ENCODE assay signal across 8 mouse cellular contexts in the genomic region with DNA sequence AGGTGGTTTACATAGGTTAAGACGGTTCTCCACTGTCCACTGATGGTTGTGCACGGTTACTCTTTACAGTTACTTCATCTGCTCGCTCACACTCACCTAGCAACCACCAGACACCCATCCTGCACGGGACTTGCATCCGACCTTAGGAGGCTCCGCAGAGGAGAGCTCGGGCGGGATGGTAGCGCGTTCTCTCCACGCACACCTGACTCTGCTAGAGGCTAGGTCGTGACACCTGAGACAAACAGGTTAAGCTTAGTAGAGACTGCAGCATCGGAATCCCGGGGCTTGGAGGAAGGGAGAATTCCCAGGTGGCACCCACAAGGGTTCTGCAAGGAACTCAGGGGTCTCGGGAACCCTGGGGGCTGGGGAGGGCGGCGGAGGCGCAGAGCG. TPM values are rescaled to one million over a fixed set of nuclear protein-coding genes. Genes with fewer than 3 reads are reported as not detected.
A peak's percentile ranks its signal among the peaks of the same experiment; 100 is the strongest.
DNase-seq lines count a peak whose midpoint lies in the region; ATAC-seq and TF ChIP-seq lines count a peak whose summit lies in the region.

A gene (plus strand): TSS at position 223 of the 390 bp plus-strand sequence.

- H3K9ac ChIP-seq in limb, embryonic 11.5 days (ENCODE audit: low read length), result peak within 1 kb of the TSS; percentile 99

- H3ac ChIP-seq in myocyte (ENCODE audit: control insufficient read depth, insufficient read length), result peak within 1 kb of the TSS; percentile 80

- peak within 1 kb of the TSS; percentile 80 for H3K27ac ChIP-seq in limb, embryonic 11.5 days (replicated peaks; ENCODE audit: low read depth, low read length)

- peaks cover 33% of the 10 kb centered on the region for H3K36me3 ChIP-seq in G1E (replicated peaks)
- peaks cover 33% of the 10 kb centered on the region for H3K36me3 ChIP-seq in erythroblast, embryonic 14.5 days (ENCODE audit: control insufficient read depth)
- H3K36me3 ChIP-seq in limb, embryonic 11.5 days (ENCODE audit: control insufficient read depth, insufficient read depth, low read length), result peaks cover 13% of the 10 kb centered on the region
- peaks cover 9% of the 10 kb centered on the region for H3K36me3 ChIP-seq in myocyte (ENCODE audit: control insufficient read depth, insufficient read depth)

- no peak for TF ChIP-seq CTCF in G1E (IDR thresholded peaks at IDR 0.05; ENCODE audit: low read depth, low read length)

- peaks cover 13% of the 10 kb centered on the region; the same call in 1 of the 2 replicates for H3K27me3 ChIP-seq in G1E (ENCODE audit: insufficient read depth, low read length)
- H3K27me3 ChIP-seq in erythroblast, embryonic 14.5 days (ENCODE audit: control insufficient read depth), result no peaks in the 10 kb centered on the region
- H3K27me3 ChIP-seq in limb, embryonic 11.5 days (ENCODE audit: control insufficient read depth, insufficient read depth, low read length), result no peaks in the 10 kb centered on the region
- H3K27me3 ChIP-seq in myocyte (ENCODE audit: control insufficient read depth, insufficient read depth, insufficient read length), result peaks cover 5% of the 10 kb centered on the region

- no peak for TF ChIP-seq POLR2A in myocyte (IDR thresholded peaks at IDR 0.05; ENCODE audit: insufficient read length, low read depth)

- H3K4me3 ChIP-seq in G1E (ENCODE audit: low read depth, low read length) (peak within 1 kb of the TSS; percentile 82), myocyte (peak within 1 kb of the TSS; percentile 73)
- peak within 1 kb of the TSS; percentile 95 for H3K4me3 ChIP-seq in erythroblast, embryonic 14.5 days (replicated peaks)
- H3K4me3 ChIP-seq in limb, embryonic 11.5 days (ENCODE audit: low read depth, low read length), result peak within 1 kb of the TSS; percentile 84

- H3K4me2 ChIP-seq in limb, embryonic 11.5 days (ENCODE audit: low read depth, severe bottlenecking), result peak within 1 kb of the TSS; percentile 77
- peak within 1 kb of the TSS; percentile 79 for H3K4me2 ChIP-seq in myocyte (ENCODE audit: low read depth)

- DNase-seq in frontal cortex, postnatal 25 days (ENCODE audit: low spot score in 2 of 2), result no peak
- no peak for DNase-seq in G1E (ENCODE audit: low spot score)
- DNase-seq in heart, postnatal 14 days, result no peak
- DNase-seq in limb, embryonic 11.5 days (ENCODE audit: low spot score), result no peak
- no peak for DNase-seq in kidney, postnatal 14 days

- peaks cover 12% of the 10 kb centered on the region for H3K79me2 ChIP-seq in myocyte (ENCODE audit: control insufficient read depth, insufficient read depth)

- no peaks in the 10 kb centered on the region for H3K9me3 ChIP-seq in G1E (replicated peaks)
- H3K9me3 ChIP-seq in erythroblast, embryonic 14.5 days (ENCODE audit: control insufficient read depth, low read length), result no peaks in the 10 kb centered on the region
- H3K9me3 ChIP-seq in limb, embryonic 11.5 days (ENCODE audit: control insufficient read depth, low read length), result no peaks in the 10 kb centered on the region

- peak; percentile 4; the same call in 1 of the 2 replicates for ATAC-seq in frontal cortex, adult (ENCODE audit: low TSS enrichment)
- no peak for ATAC-seq in G1E (ENCODE audit: extremely low read depth, insufficient number of reproducible peaks, low FRiP score, poor library complexity, severe bottlenecking)
- peak; percentile 22; the same call in 1 of the 2 replicates for ATAC-seq in limb, embryonic 11.5 days (ENCODE audit: insufficient number of reproducible peaks, low FRiP score, low TSS enrichment, low read depth)

- 2% methylated on average over 19 of the region's 19 CpGs for WGBS in limb, embryonic 11.5 days

- peaks cover 29% of the 10 kb centered on the region for H3K4me1 ChIP-seq in G1E (ENCODE audit: insufficient read depth, low read depth, low read length)
- peaks cover 35% of the 10 kb centered on the region for H3K4me1 ChIP-seq in erythroblast, embryonic 14.5 days (ENCODE audit: control insufficient read depth)
- H3K4me1 ChIP-seq in limb, embryonic 11.5 days (ENCODE audit: control insufficient read depth, insufficient read depth, low read length), result no peaks in the 10 kb centered on the region

- intact Hi-C loops in heart, postnatal 14 days (cut with DNase I), result loop anchor here (5.0 to 10.0 kb wide), 3 partner anchors 365 to 883 kb away; a partner anchor contains a TSS

TF ChIP-seq in myocyte, 11 proteins besides CTCF, POLR2A, EP300 and RAD21:
- TF ChIP-seq CEBPB (IDR thresholded peaks at IDR 0.05; ENCODE audit: insufficient read depth, poor library complexity, severe bottlenecking) (no peak), REST (IDR thresholded peaks at IDR 0.05; ENCODE audit: insufficient read depth, insufficient read length) (no peak), MYOG (IDR thresholded peaks at IDR 0.05; ENCODE audit: control insufficient read depth in 1 of 3, insufficient read depth in 1 of 3, insufficient read length in 2 of 3, low read depth in 2 of 3) (no peak), E2F4 (IDR thresholded peaks at IDR 0.05; ENCODE audit: insufficient read depth) (no peak), MAX (IDR thresholded peaks at IDR 0.05; ENCODE audit: low read depth) (no peak), TCF3 (IDR thresholded peaks at IDR 0.05; ENCODE audit: insufficient read length, low read depth) (no peak), MYOD1 (IDR thresholded peaks at IDR 0.05; ENCODE audit: control insufficient read depth in 1 of 3, insufficient read length in 2 of 3, low read depth in 2 of 3) (no peak), SRF (IDR thresholded peaks at IDR 0.05; ENCODE audit: control insufficient read depth, insufficient read length, low read depth) (no peak), POLR2AphosphoS2 (IDR thresholded peaks at IDR 0.05; ENCODE audit: insufficient read length, low read depth) (no peak)

RNA-seq across cellular contexts. Expression of the gene that starts here (rescaled TPM):
- total RNA-seq in G1E (2014; fragmentation: Nextera tagmentation), result 24.2 and 32.6 TPM in 2 replicates
- total RNA-seq in G1E (2017), result 139 and 140 TPM in 2 replicates
- polyA plus RNA-seq in G1E (2012), result 124 and 133 TPM in 2 replicates
- 11.5 and 12.3 TPM in 2 replicates for polyA plus RNA-seq in erythroblast, embryonic 14.5 days (2012)
- 10 to 100 TPM; 53.1 to 58.3 TPM for total RNA-seq in heart, postnatal 14 days (2021)
- 229 and 230 TPM in 2 replicates for polyA plus RNA-seq in limb, embryonic 11.5 days (2014; fragmentation: Nextera tagmentation; extraction: Ambion mirVana)
- polyA plus RNA-seq in myocyte (2012; fragmentation: generic; extraction: Trizol), result 55.0 TPM
